Mouse (Mus musculus) frontal cortex, postnatal 36 days (tissue): ENCODE results near the gene Cog2.

Experiments used
- DNase-seq, 2 experiments: peaks; one replicate each; pipeline ENCODE4 v3.0.0; 2022; ENCODE audit warnings: low spot score in 2 of 2

The Cog2 gene

GRCm38 (mm10) chr8:124569593-124569992 is 49.0 kb downstream of the Cog2 start, which contains the start of gene Agt:
Gene Agt, minus strand, starts transcription at chr8:124569706.
- peak; percentile 40 to 42 for DNase-seq

GRCm38 (mm10) chr8:124571732-124572429 is 51.3 kb downstream of the Cog2 start:
- no peak for DNase-seq

GRCm38 (mm10) chr8:124572430-124572775 is 51.8 kb downstream of the Cog2 start:
- DNase-seq, result no peak

- peak; percentile 88 to 93 for DNase-seq
These were observed 53.2 kb downstream of the Cog2 start for GRCm38 (mm10) chr8:124573552-124574340.

- DNase-seq, result no peak
These were observed 55.2 kb downstream of the Cog2 start, which contains the start of gene Capn9 for GRCm38 (mm10) chr8:124575811-124576210. Gene Capn9, plus strand, starts transcription at chr8:124576111.

GRCm38 (mm10) chr8:124576751-124577150 is 56.2 kb downstream of the Cog2 start:
- DNase-seq, result no peak

- no peak for DNase-seq
These were observed 65.3 kb downstream of the Cog2 start for GRCm38 (mm10) chr8:124585718-124586425.

- DNase-seq, result no peak
These were observed 66.0 kb downstream of the Cog2 start for GRCm38 (mm10) chr8:124586556-124586955.

- DNase-seq, result no peak
These were observed 68.8 kb downstream of the Cog2 start for GRCm38 (mm10) chr8:124589393-124589792.
